Mouse (Mus musculus): Measurements from ENCODE around the gene Efna4. TPM values are rescaled to one million over a fixed set of nuclear protein-coding genes. Genes with fewer than 3 reads are reported as not detected.
A peak's percentile ranks its signal among the peaks of the same experiment; 100 is the strongest.

Gene Efna4
- total RNA-seq, 2 experiments from 2014 or later: not detected

- ATAC-seq (replicated peaks; ENCODE audit: low FRiP score, poor library complexity, severe bottlenecking): no peak
Observed at GRCm38 (mm10) chr3:89315930-89316831, 21.6 kb downstream of the Efna4 start.

DNA sequence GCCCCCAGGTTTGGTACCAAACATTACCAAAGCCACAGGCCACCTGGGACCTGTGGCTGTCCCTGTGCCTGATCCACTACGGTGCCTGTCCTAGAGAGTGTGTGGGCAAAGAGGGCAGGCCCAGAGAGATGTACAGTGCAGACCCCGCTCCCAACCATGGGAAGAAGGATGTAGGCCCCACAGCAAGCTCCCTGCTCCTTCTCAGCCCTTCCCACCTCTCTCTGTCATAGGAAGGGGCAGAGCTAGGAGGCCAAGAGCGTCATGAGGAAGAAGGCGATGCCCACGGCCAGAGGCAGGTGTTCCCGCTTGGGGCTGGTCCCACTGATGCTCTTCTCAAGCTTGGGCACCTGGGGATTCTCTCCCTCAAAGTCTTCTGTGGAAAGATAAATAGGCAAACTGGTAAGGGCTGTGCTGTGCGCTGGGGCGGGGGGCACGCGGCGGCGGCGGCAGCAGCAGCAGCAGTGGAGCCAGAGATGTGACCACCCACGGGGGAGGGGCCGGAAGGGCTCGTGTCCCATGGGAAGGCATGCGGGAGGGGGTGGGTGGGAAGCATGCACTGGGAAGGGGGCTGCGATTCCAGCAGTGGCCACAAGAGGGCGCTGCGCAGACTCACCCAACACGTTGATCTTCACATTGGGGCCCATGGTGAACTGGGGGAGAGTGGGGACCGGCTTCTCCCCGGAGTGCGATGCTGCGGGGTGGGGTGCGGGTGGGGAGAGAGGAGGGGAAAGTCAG is 22.5 kb downstream of the Efna4 start:
- no peak for ATAC-seq (replicated peaks; ENCODE audit: low FRiP score, poor library complexity, severe bottlenecking)

DNA sequence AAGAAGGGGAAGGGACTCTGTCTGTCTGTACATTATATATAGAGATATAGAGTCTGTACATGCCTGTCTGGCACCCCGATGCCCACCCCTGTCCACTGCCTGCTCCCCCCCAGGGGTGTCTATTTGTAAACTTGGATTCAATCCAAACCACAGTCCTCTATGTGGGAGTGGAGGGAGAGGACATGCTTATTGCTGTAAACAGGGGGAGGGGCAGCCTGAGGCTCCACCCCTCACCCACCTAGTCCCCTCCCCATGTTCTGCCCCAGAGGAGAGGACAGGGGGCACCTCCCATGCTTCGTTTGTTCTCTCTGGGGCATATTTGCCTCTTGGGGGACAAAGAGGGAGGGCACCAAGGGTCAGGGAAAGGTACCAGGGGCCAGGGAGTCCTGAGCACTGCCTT is 23.0 kb downstream of the Efna4 start:
- ATAC-seq (replicated peaks; ENCODE audit: low FRiP score, poor library complexity, severe bottlenecking): no peak

- ATAC-seq (replicated peaks; ENCODE audit: low FRiP score, poor library complexity, severe bottlenecking): no peak
Observed at GRCm38 (mm10) chr3:89314340-89314739, 23.5 kb downstream of the Efna4 start.

DNA sequence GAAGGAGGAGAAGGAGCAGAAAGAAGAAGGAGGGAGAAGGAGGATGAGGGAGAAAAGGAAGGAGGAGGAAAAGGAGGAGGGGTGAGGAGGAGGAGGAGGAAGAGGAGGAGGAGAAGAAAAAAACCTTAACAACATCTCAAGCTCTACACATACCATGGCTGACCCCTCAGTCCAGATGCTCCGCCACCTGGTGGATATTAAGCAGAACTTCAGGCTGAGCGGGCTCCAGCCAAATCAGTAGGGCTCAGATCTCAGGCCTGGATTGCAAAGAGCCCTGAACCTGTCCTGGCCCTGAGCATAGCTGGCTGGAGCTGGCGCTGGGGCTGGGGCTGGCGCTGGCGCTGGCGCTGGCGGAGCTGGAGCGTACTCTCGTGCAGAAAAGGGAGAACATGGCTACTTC is 29.7 kb downstream of the Efna4 start:
- peak; percentile 81 for ATAC-seq (replicated peaks; ENCODE audit: low FRiP score, poor library complexity, severe bottlenecking)

GRCm38 (mm10) chr3:89305551-89306325 is 32.1 kb downstream of the Efna4 start:
- no peak for ATAC-seq (replicated peaks; ENCODE audit: low FRiP score, poor library complexity, severe bottlenecking)

GRCm38 (mm10) chr3:89305105-89305504 is 32.7 kb downstream of the Efna4 start:
- no peak for ATAC-seq (replicated peaks; ENCODE audit: low FRiP score, poor library complexity, severe bottlenecking)

GRCm38 (mm10) chr3:89304440-89304839 is 33.4 kb downstream of the Efna4 start:
- no peak for ATAC-seq (replicated peaks; ENCODE audit: low FRiP score, poor library complexity, severe bottlenecking)

GRCm38 (mm10) chr3:89300514-89300913 is 37.3 kb downstream of the Efna4 start:
- no peak for ATAC-seq (replicated peaks; ENCODE audit: low FRiP score, poor library complexity, severe bottlenecking)

GRCm38 (mm10) chr3:89300071-89300470 is 37.8 kb downstream of the Efna4 start:
- ATAC-seq (replicated peaks; ENCODE audit: low FRiP score, poor library complexity, severe bottlenecking): no peak

DNA sequence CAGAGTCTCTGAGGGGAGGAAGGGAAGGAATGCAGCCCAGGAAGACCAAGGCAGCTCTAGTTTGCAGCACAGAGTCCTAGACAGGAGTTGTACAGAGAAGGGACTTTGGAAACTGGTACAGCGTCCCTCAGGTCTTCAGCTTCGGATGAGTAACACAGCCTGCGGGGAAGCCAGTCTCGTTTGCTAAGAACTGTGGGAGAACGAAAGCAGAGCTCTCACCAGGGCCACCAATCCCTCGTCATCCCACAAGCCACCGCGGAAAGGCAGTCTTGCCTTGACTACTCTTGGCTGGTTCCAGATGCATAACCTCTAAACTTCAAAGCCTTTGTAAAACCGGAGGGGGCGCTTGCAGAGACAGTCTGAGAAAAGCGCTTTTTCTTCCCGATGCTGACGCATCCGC is 38.3 kb downstream of the Efna4 start:
- ATAC-seq (replicated peaks; ENCODE audit: low FRiP score, poor library complexity, severe bottlenecking): no peak

GRCm38 (mm10) chr3:89298908-89299307 is 38.9 kb downstream of the Efna4 start:
- ATAC-seq (replicated peaks; ENCODE audit: low FRiP score, poor library complexity, severe bottlenecking): no peak

- ATAC-seq (replicated peaks; ENCODE audit: low FRiP score, poor library complexity, severe bottlenecking): no peak
Observed at GRCm38 (mm10) chr3:89296761-89297396, 40.9 kb downstream of the Efna4 start.

DNA sequence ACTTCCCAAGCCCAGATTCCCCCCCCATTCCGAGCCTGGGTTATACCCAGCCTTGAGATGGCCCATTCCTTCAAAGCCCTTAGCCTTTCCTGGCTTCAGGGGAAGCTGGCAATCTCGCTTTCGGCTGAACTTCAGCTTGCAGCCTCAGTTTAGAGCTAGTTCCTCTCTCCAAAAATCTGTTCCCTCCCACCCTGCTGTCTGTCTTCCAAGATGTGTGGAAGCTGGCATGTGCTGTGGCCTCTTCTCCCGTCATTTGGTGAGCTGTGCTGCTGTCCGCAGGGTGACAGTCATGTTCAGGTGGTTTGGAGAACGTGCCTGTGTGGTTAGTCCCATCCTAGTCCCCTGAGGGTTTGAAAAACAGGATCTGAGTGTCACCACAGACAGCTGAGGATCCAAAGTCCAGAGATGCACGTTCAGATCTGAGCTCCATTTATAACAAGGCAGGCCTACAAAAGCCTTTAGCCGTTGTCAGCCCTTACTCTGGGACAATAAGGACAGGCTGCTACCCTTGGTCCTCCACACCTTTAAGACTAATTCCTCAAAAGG is 42.1 kb downstream of the Efna4 start:
- no peak for ATAC-seq (replicated peaks; ENCODE audit: low FRiP score, poor library complexity, severe bottlenecking)

DNA sequence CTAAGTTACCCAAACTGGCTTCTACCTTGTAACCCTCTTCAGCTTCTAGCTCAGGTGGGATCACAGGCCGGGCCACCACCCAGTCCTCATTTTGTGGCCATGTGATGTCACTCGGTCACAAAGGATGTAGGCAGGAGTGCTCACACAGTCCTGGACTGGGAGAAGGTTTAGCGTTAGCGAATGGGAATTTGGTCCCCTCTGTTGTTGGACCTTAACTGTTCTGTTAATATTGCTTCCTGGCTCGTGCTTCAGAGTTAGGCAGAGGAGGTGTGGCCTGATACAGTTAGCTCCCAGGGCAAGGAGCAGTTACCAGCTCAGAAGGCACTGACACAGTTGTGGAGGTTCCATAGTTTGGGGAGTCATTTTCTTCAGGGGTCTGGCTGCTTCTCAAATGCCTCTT is 43.6 kb downstream of the Efna4 start:
- ATAC-seq (replicated peaks; ENCODE audit: low FRiP score, poor library complexity, severe bottlenecking): no peak

- no peak for ATAC-seq (replicated peaks; ENCODE audit: low FRiP score, poor library complexity, severe bottlenecking)
Observed at GRCm38 (mm10) chr3:89293247-89293918, 44.4 kb downstream of the Efna4 start.

- ATAC-seq (replicated peaks; ENCODE audit: low FRiP score, poor library complexity, severe bottlenecking): no peak
Observed at GRCm38 (mm10) chr3:89292303-89292702, 45.5 kb downstream of the Efna4 start.

DNA sequence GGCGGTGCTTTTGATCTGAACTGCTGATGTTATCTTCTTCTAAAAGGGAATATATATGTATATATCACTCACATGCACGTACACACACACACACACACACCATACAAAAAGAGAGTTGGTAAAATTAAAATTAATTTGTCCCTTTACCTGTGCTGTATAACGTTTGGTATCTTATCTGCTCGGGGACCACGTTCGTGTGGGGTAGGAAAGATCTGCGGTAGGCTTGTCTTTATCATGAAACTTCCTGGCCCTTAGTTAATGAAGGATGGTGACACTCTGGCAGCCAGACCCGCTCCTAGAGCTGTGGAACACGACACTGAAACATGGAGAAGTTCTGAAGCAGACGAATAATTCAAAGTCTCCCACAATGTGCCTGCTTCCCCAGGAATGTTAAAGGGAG is 46.0 kb downstream of the Efna4 start:
- ATAC-seq (replicated peaks; ENCODE audit: low FRiP score, poor library complexity, severe bottlenecking): no peak

DNA sequence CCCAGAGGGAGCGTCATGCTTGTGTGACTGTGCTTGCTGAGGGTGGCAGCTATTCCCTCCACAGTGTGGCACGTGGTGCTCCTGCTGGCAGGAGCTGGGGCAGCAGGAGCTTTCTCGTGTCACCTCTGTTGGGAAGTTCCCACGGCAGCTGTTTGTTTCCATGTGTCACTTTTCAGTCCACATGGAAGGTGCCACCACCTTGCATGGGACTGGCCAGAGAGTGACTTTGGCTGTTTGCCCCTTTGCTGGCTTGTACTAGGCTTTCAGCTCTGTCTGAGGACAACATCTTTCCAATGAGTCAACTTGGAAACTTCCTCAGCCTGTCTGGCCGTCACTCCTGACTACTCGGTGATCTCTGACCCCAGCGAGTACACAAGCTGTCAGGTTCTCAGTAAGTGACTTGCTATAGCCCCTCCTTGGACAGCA is 49.3 kb downstream of the Efna4 start:
- ATAC-seq (replicated peaks; ENCODE audit: low FRiP score, poor library complexity, severe bottlenecking): no peak

All from erythroid progenitor cell, adult 5-6 weeks (primary cell).